Mouse (Mus musculus): ENCODE measurements around the gene Trpc7. TPM values are rescaled to one million over a fixed set of nuclear protein-coding genes. Genes with fewer than 3 reads are reported as not detected.

Gene Trpc7
- polyA plus RNA-seq, 1 experiment from 2014 or later = 0.32 TPM

DNA sequence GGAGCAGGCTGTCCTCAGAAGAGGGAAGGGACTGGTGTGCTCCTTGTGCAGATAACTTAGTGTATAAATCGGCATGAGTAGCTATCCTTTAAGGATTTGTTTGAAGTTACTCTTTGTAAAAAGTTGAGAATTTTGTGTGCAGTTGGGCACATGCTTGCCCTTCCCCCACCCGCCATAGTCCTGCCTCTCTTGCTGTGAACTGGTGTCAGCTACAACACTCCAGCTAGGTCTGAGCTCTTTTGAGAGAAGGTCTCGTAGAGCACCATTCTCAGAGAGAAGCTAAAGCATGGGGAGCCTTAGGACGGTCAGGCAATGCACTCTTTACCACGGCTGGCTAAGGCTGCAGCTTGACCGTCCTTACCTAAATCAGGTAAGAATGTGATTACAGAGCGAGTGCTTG lies 154.1 kb downstream of the Trpc7 start:
- H3K27ac ChIP-seq (replicated peaks) = no peak overlapping the region
- H3K27me3 ChIP-seq = no peaks in the 10 kb centered on the region
- no peaks in the 10 kb centered on the region for H3K9me3 ChIP-seq
- WGBS = 87% methylated on average over 7 of the region's 7 CpGs
- no peak overlapping the region for H3K9ac ChIP-seq (replicated peaks)
- peaks cover 40% of the 10 kb centered on the region for H3K36me3 ChIP-seq
- no peak for ATAC-seq (ENCODE audit: low FRiP score, low read depth)
- no peak overlapping the region for H3K4me3 ChIP-seq
- H3K4me2 ChIP-seq (replicated peaks) = no peak overlapping the region
- peaks cover 11% of the 10 kb centered on the region; the same call in 1 of the 2 replicates for H3K4me1 ChIP-seq

DNA sequence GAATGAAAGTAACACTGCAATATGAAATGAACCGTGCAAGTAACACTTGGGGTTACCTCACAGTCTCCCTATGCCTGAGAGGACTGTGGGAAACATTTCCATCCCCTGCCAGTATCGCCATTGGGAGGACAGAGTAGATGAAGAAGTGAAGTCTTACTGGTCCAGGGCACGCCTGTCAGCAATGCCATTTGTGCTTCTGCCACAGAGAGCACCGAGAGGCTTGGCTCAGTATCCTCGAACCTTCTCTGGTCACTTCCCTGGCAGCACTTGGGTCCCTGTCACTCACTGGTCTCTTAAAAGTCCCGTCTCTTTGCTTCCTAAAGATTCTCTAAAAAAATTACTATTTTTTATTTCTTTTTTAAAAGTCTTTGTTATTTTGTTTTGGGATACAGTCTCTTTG lies 155.3 kb downstream of the Trpc7 start:
- no peak for ATAC-seq (ENCODE audit: low FRiP score, low read depth)
- Histone ChIP-seq H3K4me2 (replicated peaks) (no peak overlapping the region), H3K9me3 (no peaks in the 10 kb centered on the region), H3K36me3 (peaks cover 51% of the 10 kb centered on the region), H3K27me3 (no peaks in the 10 kb centered on the region), H3K27ac (replicated peaks) (no peak overlapping the region), H3K4me1 (peaks cover 11% of the 10 kb centered on the region; the same call in 1 of the 2 replicates), H3K4me3 (no peak overlapping the region), H3K9ac (replicated peaks) (no peak overlapping the region)
- 90% methylated on average over 6 of the region's 6 CpGs for WGBS

DNA sequence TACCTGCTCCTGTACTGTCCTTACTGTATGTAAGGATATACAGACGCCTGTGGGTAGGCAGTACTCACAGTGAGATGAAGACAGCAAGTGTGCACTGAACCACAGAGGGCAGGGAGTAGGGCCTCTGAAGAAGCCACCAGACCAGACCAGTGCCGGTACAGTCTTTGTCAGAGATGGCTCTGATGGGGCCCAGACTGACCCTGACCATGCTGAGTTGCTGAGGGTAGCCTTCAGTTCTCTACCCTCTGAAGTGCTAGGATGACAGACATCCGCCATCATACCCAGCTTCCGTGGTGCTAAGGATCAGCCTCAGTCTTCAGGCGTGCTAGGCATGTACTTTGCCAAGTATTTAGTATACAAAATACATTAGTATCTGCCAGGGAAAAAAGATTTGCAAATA lies 156.2 kb downstream of the Trpc7 start:
- peaks cover 59% of the 10 kb centered on the region for H3K36me3 ChIP-seq
- H3K4me2 ChIP-seq (replicated peaks) = no peak overlapping the region
- no peak for ATAC-seq (ENCODE audit: low FRiP score, low read depth)
- no peak overlapping the region for H3K9ac ChIP-seq (replicated peaks)
- no peaks in the 10 kb centered on the region for H3K9me3 ChIP-seq
- no peak overlapping the region for H3K27ac ChIP-seq (replicated peaks)
- H3K4me1 ChIP-seq = peaks cover 11% of the 10 kb centered on the region; the same call in 1 of the 2 replicates
- WGBS = 95% methylated on average over 5 of the region's 5 CpGs
- H3K27me3 ChIP-seq = no peaks in the 10 kb centered on the region
- H3K4me3 ChIP-seq = no peak overlapping the region

DNA sequence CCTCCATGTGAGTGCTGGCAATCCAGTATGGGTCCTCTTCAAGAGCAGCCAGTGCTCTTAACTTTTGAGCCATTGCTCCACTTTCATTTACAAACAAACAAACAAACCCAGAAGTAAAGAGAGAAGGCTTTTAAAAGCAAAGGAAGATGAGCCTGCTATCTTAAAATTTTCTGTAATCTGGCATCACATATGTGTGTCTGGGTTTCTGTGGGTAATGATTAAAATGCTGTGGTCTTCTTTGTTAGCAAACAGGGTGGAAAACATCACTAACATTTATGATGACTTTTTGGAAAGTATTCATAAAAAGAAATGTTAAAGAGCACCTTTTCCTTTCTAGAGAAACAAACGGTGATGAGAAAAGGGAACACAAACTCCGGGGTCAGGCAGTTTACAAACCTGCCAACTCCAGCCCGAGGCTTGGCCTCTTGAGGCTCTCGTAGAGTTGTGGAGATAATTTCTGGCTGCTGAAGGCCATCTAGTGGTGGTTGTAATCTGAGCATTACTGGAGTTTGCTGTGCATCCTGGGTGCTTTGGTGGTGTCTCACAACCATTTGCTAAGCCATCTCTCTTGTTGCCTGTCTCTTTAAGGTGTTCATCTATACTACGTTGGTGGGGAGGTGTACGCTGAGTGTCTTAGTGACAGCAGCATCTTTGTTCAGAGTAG lies 160.4 kb downstream of the Trpc7 start:
- Histone ChIP-seq H3K9ac (replicated peaks) (no peak overlapping the region), H3K4me3 (no peak overlapping the region), H3K4me2 (replicated peaks) (no peak overlapping the region), H3K4me1 (no peaks in the 10 kb centered on the region), H3K9me3 (no peaks in the 10 kb centered on the region), H3K27me3 (no peaks in the 10 kb centered on the region), H3K36me3 (peaks cover 85% of the 10 kb centered on the region), H3K27ac (replicated peaks) (no peak overlapping the region)
- 73% methylated on average over 6 of the region's 6 CpGs for WGBS
- ATAC-seq (ENCODE audit: low FRiP score, low read depth) = no peak

DNA sequence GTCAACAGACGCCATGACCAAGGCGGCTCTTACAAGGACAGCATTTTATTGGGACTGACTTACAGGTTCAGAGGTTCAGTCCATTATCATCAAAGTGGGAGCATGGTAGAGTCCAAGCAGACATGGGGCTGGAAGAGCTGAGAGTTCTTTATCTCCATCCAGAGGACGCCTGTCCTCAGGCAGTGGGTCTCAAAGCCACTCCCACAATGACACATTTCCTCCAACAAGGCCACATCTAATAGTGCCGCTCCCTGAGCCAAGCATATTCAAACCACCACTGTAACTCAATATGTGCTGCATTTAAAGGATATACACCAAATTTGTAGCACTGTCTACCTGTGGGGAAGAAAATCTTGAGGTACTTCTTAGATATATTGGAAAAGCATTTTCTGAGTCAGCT lies 161.2 kb downstream of the Trpc7 start:
- Histone ChIP-seq H3K4me3 (no peak overlapping the region), H3K36me3 (peaks cover 85% of the 10 kb centered on the region), H3K9me3 (no peaks in the 10 kb centered on the region), H3K27ac (replicated peaks) (no peak overlapping the region), H3K4me2 (replicated peaks) (no peak overlapping the region), H3K9ac (replicated peaks) (no peak overlapping the region), H3K4me1 (no peaks in the 10 kb centered on the region), H3K27me3 (no peaks in the 10 kb centered on the region)
- no peak for ATAC-seq (ENCODE audit: low FRiP score, low read depth)
- WGBS = 89% methylated on average over 4 of the region's 4 CpGs

DNA sequence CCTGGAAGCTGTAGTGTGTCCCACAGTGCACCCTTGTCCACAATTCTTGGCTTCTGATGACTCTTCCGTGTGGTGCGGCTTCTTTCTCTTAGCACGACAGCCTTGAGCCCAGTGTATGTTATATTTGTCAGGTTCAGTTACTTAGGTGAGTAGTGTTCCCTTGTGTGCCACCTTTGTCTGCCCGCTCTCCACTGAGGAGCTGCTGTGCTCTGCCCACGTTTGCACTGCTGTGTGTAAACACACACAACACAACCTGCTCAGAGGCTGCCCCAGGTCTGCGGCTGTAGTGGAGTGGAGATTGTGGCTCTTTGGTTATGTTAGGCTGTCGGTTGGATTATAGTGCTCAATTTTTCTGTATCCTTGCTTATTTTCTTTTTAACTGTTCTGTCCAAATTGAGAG lies 166.7 kb downstream of the Trpc7 start:
- Histone ChIP-seq H3K36me3 (peaks cover 83% of the 10 kb centered on the region), H3K9me3 (no peaks in the 10 kb centered on the region)
- 94% methylated on average over 7 of the region's 7 CpGs for WGBS

DNA sequence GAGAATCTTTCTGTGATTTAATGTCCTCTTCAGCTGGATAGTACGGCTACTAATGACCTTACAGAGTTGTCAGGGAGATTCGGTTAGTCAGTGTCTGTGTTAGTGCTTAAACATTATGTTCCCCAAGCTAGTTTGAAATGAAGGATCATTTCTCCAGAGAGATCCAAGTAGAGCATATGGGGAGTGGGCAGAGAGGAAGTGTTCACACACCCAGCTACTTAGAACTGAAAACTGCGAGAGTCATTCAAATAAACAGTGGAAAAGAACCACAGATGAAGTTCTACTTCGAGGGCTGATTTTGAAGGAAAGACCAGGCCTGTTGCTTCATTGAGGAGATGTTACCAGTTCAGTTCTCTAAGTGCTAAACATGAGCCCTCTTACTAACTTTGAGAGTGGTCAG lies 169.2 kb downstream of the Trpc7 start:
- H3K4me2 ChIP-seq (replicated peaks) = no peak overlapping the region
- WGBS = 93% methylated on average over 4 of the region's 4 CpGs
- H3K9me3 ChIP-seq = no peaks in the 10 kb centered on the region
- no peaks in the 10 kb centered on the region for H3K27me3 ChIP-seq
- peaks cover 3% of the 10 kb centered on the region; the same call in 1 of the 2 replicates for H3K4me1 ChIP-seq
- H3K4me3 ChIP-seq = no peak overlapping the region
- H3K27ac ChIP-seq (replicated peaks) = no peak overlapping the region
- no peak overlapping the region for H3K9ac ChIP-seq (replicated peaks)
- peaks cover 71% of the 10 kb centered on the region for H3K36me3 ChIP-seq
- no peak for ATAC-seq (ENCODE audit: low FRiP score, low read depth)

More for the DNA sequence above, 166.7 kb downstream of the Trpc7 start:
- Histone ChIP-seq H3K4me3 (no peak overlapping the region), H3K4me2 (replicated peaks) (no peak overlapping the region), H3K4me1 (peaks cover 2% of the 10 kb centered on the region; the same call in 1 of the 2 replicates), H3K27me3 (no peaks in the 10 kb centered on the region), H3K9ac (replicated peaks) (no peak overlapping the region), H3K27ac (replicated peaks) (no peak overlapping the region)
- no peak for ATAC-seq (ENCODE audit: low FRiP score, low read depth)

Other genes starting within 250 kb of the Trpc7 start
- 38.3 and 39.2 TPM in 2 replicates for gene Smad5, start 193.0 kb downstream of the Trpc7 start, polyA plus RNA-seq (2016; fragmentation: Nextera tagmentation; extraction: Ambion mirVana)
- 0.16 and 0.32 TPM in 2 replicates for gene Gm45623, start 142.2 kb downstream of the Trpc7 start, polyA plus RNA-seq (2016; fragmentation: Nextera tagmentation; extraction: Ambion mirVana)

Data from midbrain, embryonic 12.5 days (tissue).